Mouse (Mus musculus) forebrain, postnatal 0 days (tissue): ENCODE measurements at regions not wholly inside any gene's neighbourhood (a gene's known extent, or its start where the extent isn't known, plus 50 kb on each side); places are given as distances from the start of the nearest gene placed in this dataset.

Experiments used
- ATAC-seq: fragments of 200-750 bp; cut with Nextera tagmentation; 2 replicates; pipeline ENCODE4 v1.8.0; 2017; ENCODE audit warnings: mild to moderate bottlenecking, moderate library complexity
- DNase-seq: peaks from one replicate; pipeline ENCODE4 v3.0.0-alpha.2; 2015
- H3K27ac ChIP-seq: fragments of 300-500 bp; sonication (generic); 2 replicates; pipeline ENCODE4 v1.5.1; 2014; ENCODE audit warnings: low read depth, mild to moderate bottlenecking, antibody characterized with exemption, low read length, moderate library complexity, mixed read lengths
- H3K27me3 ChIP-seq: fragments of 300-500 bp; sonication (generic); 2 replicates; pipeline ENCODE4 v1.6.1; 2014; ENCODE audit warnings: mild to moderate bottlenecking, low read length, mixed read lengths; ENCODE audit not compliant: insufficient read depth
- H3K36me3 ChIP-seq: fragments of 300-500 bp; sonication (generic); 2 replicates; pipeline ENCODE4 v1.6.1; 2014; ENCODE audit warnings: mild to moderate bottlenecking, moderate library complexity; ENCODE audit not compliant: insufficient read depth
- H3K4me1 ChIP-seq: fragments of 300-500 bp; sonication (generic); 2 replicates; pipeline ENCODE4 v1.6.1; 2014; ENCODE audit warnings: antibody characterized with exemption; ENCODE audit not compliant: insufficient read depth
- H3K4me2 ChIP-seq: fragments of 300-500 bp; sonication (generic); 2 replicates; pipeline ENCODE4 v1.6.1; 2014; ENCODE audit warnings: low read depth, mild to moderate bottlenecking, moderate library complexity
- H3K4me3 ChIP-seq: fragments of 300-500 bp; sonication (generic); 2 replicates; pipeline ENCODE4 v1.5.1; 2014; ENCODE audit warnings: low read depth, low read length, mixed read lengths
- H3K9ac ChIP-seq: fragments of 300-500 bp; sonication (generic); 2 replicates; pipeline ENCODE4 v1.6.1; 2014; ENCODE audit warnings: mild to moderate bottlenecking
- H3K9me3 ChIP-seq: fragments of 300-500 bp; sonication (generic); 2 replicates; pipeline ENCODE4 v1.6.1; 2016; ENCODE audit warnings: low read length
- CTCF ChIP-seq: sonication (generic); IDR thresholded peaks from 2 replicates; pipeline ENCODE4 v1.5.1; 2016; ENCODE audit warnings: antibody characterized with exemption, control low read depth, low read depth
- WGBS: fragments of 180-500 bp; shearing (Covaris S2); extraction: QIAGEN DNeasy Blood & Tissue Kit; methylation state at CpG from one replicate; pipeline ENCODE4 v1.1.7; 2014; 5-methylcytosine and 5-hydroxymethylcytosine counted together

DNA sequence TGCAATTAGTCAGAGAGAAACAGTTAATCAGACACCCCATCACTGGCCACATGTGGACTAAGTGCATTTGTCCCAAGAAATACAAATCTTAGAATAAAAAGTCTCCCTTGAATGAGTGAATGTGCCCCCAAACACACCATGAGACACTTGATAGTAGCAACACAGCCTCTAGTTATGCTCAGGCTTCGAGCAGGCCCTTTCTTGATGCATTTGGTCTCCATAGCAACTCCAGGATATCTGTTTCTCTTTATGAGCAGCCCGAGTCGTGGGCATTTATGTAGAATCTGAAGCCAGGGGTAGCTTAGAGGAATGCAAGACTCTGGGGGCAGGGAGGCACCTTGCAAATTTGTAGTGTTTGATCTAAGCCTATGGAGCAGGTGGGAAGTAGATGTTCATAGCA lies 580.6 kb upstream of the Fam19a5 start:
- no peak overlapping the region for H3K9ac ChIP-seq
- WGBS = 16% methylated on average over 3 of the region's 3 CpGs
- no peak overlapping the region for H3K4me2 ChIP-seq
- no peak overlapping the region for H3K4me3 ChIP-seq
- ATAC-seq = peak; percentile 65
- DNase-seq = peak; percentile 58
- no peak overlapping the region for H3K27ac ChIP-seq
- H3K36me3 ChIP-seq = no peaks in the 10 kb centered on the region
- TF ChIP-seq CTCF = no peak
- H3K9me3 ChIP-seq = no peaks in the 10 kb centered on the region
- no peaks in the 10 kb centered on the region for H3K4me1 ChIP-seq
- H3K27me3 ChIP-seq = no peaks in the 10 kb centered on the region

DNA sequence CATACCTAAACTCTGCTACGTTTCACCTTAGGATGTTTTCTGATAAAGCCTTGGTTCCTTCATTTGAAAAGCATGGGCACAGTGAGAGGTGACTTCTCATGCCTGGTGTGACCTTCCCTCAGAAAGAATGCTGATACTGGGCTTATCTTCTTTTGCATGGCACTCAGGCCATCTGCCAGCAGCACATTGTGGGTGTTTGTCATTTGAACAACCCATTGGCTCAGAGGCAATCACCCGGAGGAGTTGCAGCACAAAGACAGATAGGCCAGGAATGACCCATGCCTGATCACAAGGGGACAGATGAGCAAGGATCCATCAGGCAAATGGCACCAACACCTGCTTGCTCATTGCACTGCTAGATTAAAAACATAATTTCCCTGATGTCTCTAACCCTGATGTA lies 572.7 kb upstream of the Fam19a5 start:
- TF ChIP-seq CTCF = no peak
- Histone ChIP-seq H3K27ac (no peak overlapping the region), H3K27me3 (no peaks in the 10 kb centered on the region), H3K36me3 (no peaks in the 10 kb centered on the region), H3K4me1 (no peaks in the 10 kb centered on the region), H3K4me3 (no peak overlapping the region), H3K4me2 (no peak overlapping the region), H3K9ac (no peak overlapping the region), H3K9me3 (0 out of 2 replicates have a peak, but pooled peaks cover 6% of the 10 kb centered on the region)
- ATAC-seq (no peak), DNase-seq (no peak)
- WGBS = 93% methylated on average over 2 of the region's 2 CpGs

DNA sequence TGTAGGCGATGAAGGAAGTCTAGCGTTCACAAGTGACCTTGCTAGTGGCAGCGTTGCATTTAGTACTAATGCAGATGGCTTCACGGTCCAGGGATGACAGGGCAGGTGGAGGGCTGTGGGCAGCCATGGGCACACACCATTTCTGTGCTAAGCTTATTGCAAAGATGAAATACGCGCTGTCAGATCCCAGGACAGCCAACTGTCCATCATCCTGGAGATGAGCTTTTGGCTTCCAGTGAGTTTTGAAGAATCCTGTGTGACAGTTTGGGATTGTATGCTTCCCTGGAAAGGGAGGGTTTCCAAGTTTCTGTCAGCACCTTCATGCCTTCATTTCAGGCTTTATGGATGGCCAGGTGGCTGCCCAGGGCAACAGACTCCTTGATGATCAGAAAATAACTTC lies 547.9 kb upstream of the Fam19a5 start:
- Histone ChIP-seq H3K9ac (no peak overlapping the region), H3K27ac (no peak overlapping the region), H3K4me2 (no peak overlapping the region), H3K4me1 (no peaks in the 10 kb centered on the region), H3K27me3 (no peaks in the 10 kb centered on the region), H3K4me3 (no peak overlapping the region), H3K9me3 (no peaks in the 10 kb centered on the region), H3K36me3 (no peaks in the 10 kb centered on the region)
- DNase-seq (no peak), ATAC-seq (no peak)
- TF ChIP-seq CTCF = no peak
- WGBS = 84% methylated on average over 6 of the region's 6 CpGs

DNA sequence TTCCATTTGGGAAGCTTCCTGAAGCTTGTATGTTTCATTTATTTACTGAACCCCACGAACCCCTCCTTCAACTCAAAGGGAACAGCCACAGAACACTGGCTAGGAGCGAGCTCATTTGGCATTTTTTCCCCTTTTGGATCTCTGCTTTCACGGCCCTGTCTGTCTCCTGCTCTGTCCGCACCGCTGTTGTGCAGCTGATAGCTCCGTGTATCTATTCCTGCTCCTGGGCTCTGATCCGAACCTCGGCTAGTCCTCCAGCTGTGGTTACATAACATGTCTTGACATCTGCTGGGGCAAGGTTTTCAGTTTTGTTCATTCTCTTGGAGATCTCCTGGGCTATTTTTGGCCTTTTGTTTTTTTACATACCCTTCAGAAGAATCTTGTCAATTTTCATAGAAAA lies 525.1 kb upstream of the Fam19a5 start:
- ATAC-seq (no peak), DNase-seq (no peak)
- WGBS = 78% methylated on average over 8 of the region's 8 CpGs
- H3K4me2 ChIP-seq = no peak overlapping the region
- H3K4me1 ChIP-seq = no peaks in the 10 kb centered on the region
- no peak overlapping the region for H3K27ac ChIP-seq
- H3K9ac ChIP-seq = no peak overlapping the region
- H3K27me3 ChIP-seq = no peaks in the 10 kb centered on the region
- no peaks in the 10 kb centered on the region for H3K36me3 ChIP-seq
- no peak overlapping the region for H3K4me3 ChIP-seq
- no peak for TF ChIP-seq CTCF
- H3K9me3 ChIP-seq = no peaks in the 10 kb centered on the region

DNA sequence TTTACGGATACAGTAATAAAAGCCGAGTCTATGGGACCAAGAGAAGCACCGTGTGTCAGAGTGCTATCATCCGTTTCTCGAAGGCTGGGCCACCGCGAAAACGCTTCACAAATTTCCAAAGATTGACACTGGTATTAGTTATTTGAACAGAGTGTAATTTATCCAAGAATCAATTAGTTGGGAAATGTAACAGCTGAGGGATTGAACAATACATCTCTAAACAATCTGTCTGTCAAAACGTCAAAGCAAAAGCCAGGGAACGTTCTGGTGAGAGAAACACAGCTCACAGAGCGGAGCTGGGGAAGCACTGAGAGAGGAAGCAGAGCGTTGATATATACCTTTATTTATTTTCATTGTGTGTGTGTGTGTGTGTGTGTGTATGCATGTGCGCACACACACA lies 498.1 kb upstream of the Fam19a5 start:
- TF ChIP-seq CTCF = no peak
- 60% methylated on average over 13 of the region's 13 CpGs for WGBS
- H3K9me3 ChIP-seq = no peaks in the 10 kb centered on the region
- H3K4me2 ChIP-seq = no peak overlapping the region
- no peak overlapping the region for H3K27ac ChIP-seq
- no peaks in the 10 kb centered on the region for H3K4me1 ChIP-seq
- no peak overlapping the region for H3K9ac ChIP-seq
- DNase-seq = peak; percentile 11
- ATAC-seq = no peak; the same call in 1 of the 2 replicates
- no peaks in the 10 kb centered on the region for H3K27me3 ChIP-seq
- H3K36me3 ChIP-seq = no peaks in the 10 kb centered on the region
- no peak overlapping the region for H3K4me3 ChIP-seq

DNA sequence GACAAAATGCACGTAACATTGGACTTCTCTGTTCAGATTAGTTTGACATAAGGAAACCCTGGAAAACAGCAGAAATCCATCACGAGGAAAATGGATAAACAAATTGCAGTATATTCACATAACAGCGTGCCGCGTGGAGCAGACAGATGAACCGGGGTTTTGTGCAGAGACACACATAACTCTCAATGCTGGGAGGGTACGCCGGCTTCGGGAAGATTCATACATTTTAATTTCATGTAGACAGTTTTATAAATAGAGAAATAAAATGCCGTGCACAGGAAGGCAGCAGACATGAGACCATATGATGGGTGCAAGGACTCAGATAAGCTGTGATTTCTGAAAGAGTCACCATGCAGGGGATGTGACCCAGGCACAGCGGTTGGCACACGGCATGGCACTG lies 489.9 kb upstream of the Fam19a5 start:
- WGBS = 68% methylated on average over 12 of the region's 12 CpGs
- DNase-seq = peak; percentile 50

DNA sequence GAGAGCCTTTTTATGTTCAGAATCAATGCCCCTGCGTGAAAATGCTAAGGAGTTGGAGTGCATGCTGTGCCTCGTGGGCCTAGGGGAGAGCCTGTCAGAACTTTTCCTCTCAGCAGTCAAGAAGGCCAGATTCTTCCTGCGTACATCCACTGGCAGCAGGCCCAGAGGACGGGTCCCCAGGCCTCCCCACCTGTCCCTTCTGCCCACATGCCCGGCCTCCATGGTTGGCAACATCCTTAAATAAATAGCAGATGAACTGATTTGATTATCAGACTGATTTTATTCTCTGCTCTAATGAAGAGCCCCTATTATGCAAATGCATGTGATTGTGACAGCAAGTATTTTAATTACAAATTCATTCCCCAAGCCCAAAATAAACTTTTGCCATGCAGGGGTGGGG lies 479.2 kb upstream of the Fam19a5 start:
- no peaks in the 10 kb centered on the region for H3K27me3 ChIP-seq
- ATAC-seq = no peak
- no peaks in the 10 kb centered on the region for H3K36me3 ChIP-seq
- no peak overlapping the region for H3K9ac ChIP-seq
- no peak overlapping the region for H3K4me2 ChIP-seq
- no peak for DNase-seq
- no peaks in the 10 kb centered on the region for H3K4me1 ChIP-seq
- no peaks in the 10 kb centered on the region for H3K9me3 ChIP-seq
- no peak overlapping the region for H3K4me3 ChIP-seq
- H3K27ac ChIP-seq = no peak overlapping the region
- no peak for TF ChIP-seq CTCF
- 7% methylated on average over 5 of the region's 5 CpGs for WGBS

More for the DNA sequence above, 489.9 kb upstream of the Fam19a5 start:
- TF ChIP-seq CTCF = no peak
- Histone ChIP-seq H3K4me2 (no peak overlapping the region), H3K36me3 (no peaks in the 10 kb centered on the region), H3K4me1 (no peaks in the 10 kb centered on the region), H3K27ac (no peak overlapping the region), H3K27me3 (no peaks in the 10 kb centered on the region), H3K9me3 (no peaks in the 10 kb centered on the region), H3K4me3 (no peak overlapping the region), H3K9ac (no peak overlapping the region)
- ATAC-seq = no peak; the same call in 1 of the 2 replicates

DNA sequence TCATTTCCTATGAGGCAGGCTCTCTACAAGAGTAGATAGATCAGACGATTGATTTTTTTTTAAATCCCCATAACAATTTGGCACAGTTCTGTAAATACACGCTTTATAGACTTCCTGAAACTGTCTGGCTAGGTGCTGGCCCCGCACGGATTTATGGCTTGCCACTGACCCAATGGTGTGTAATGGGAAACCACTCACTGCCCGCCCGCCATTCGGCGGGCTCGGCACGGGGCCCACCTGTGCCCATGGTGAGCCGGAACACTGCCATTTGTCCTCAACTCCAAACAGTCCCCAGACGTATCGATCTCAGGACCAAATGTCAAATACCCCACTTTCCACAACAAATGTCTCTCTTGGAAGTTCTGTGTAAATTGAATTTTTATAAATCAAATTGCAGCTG lies 475.8 kb upstream of the Fam19a5 start:
- no peak for TF ChIP-seq CTCF
- no peak for DNase-seq
- Histone ChIP-seq H3K4me3 (no peak overlapping the region), H3K4me1 (no peaks in the 10 kb centered on the region), H3K36me3 (no peaks in the 10 kb centered on the region), H3K27ac (no peak overlapping the region), H3K27me3 (no peaks in the 10 kb centered on the region), H3K9me3 (no peaks in the 10 kb centered on the region), H3K4me2 (no peak overlapping the region), H3K9ac (no peak overlapping the region)
- no peak for ATAC-seq
- WGBS = 93% methylated on average over 13 of the region's 13 CpGs
